Mouse (Mus musculus): ENCODE results near the gene Slc23a3. TPM values are rescaled to one million over a fixed set of nuclear protein-coding genes. Genes with fewer than 3 reads are reported as not detected.

Gene Slc23a3
- 1 to 10 TPM in 2 of 4 experiments, under 1 TPM in 2; 0.59 to 1.7 (median 1.2) TPM for total RNA-seq (2022)

- no peak for DNase-seq (ENCODE audit: low spot score in 2 of 2)
Measured at GRCm38 (mm10) chr1:75133421-75134207, at the start of gene Slc23a3. TSS of gene Slc23a3 (minus strand) at chr1:75133890.

GRCm38 (mm10) chr1:75182160-75182559 is 48.5 kb upstream of the Slc23a3 start:
- no peak for DNase-seq (ENCODE audit: low spot score in 2 of 2)

GRCm38 (mm10) chr1:75181377-75181870 is 47.7 kb upstream of the Slc23a3 start:
- no peak for DNase-seq (ENCODE audit: low spot score in 2 of 2)

GRCm38 (mm10) chr1:75180741-75181140 is 47.1 kb upstream of the Slc23a3 start:
- no peak for DNase-seq (ENCODE audit: low spot score in 2 of 2)

GRCm38 (mm10) chr1:75180105-75180590 is 46.5 kb upstream of the Slc23a3 start, which contains the start of gene Abcb6:
TSS of gene Abcb6 (minus strand) at chr1:75180392.
- peak; percentile 76 to 94 for DNase-seq (ENCODE audit: low spot score in 2 of 2)

- DNase-seq (ENCODE audit: low spot score in 2 of 2), result peak in 1 of 2 experiments; percentile 45
Measured at GRCm38 (mm10) chr1:75179334-75180104, 45.8 kb upstream of the Slc23a3 start.

GRCm38 (mm10) chr1:75168472-75169464 is 35.1 kb upstream of the Slc23a3 start, which contains the start of gene Zfand2b:
TSS of gene Zfand2b (plus strand) at chr1:75168646.
- peak; percentile 85 to 93 for DNase-seq (ENCODE audit: low spot score in 2 of 2)

GRCm38 (mm10) chr1:75168093-75168471 is 34.4 kb upstream of the Slc23a3 start:
- DNase-seq (ENCODE audit: low spot score in 2 of 2), result no peak

- no peak for DNase-seq (ENCODE audit: low spot score in 2 of 2)
Measured at GRCm38 (mm10) chr1:75160256-75160617, 26.5 kb upstream of the Slc23a3 start.

GRCm38 (mm10) chr1:75159540-75160255 is 26.0 kb upstream of the Slc23a3 start:
- no peak for DNase-seq (ENCODE audit: low spot score in 2 of 2)

GRCm38 (mm10) chr1:75158990-75159389 is 25.3 kb upstream of the Slc23a3 start:
- DNase-seq (ENCODE audit: low spot score in 2 of 2), result no peak

- no peak for DNase-seq (ENCODE audit: low spot score in 2 of 2)
Measured at GRCm38 (mm10) chr1:75155837-75156236, 22.1 kb upstream of the Slc23a3 start.

- DNase-seq (ENCODE audit: low spot score in 2 of 2), result no peak
Measured at GRCm38 (mm10) chr1:75148727-75149126, 15.0 kb upstream of the Slc23a3 start.

GRCm38 (mm10) chr1:75147411-75148135 is 13.9 kb upstream of the Slc23a3 start:
- no peak for DNase-seq (ENCODE audit: low spot score in 2 of 2)

GRCm38 (mm10) chr1:75145589-75145988 is 11.9 kb upstream of the Slc23a3 start:
- no peak for DNase-seq (ENCODE audit: low spot score in 2 of 2)

GRCm38 (mm10) chr1:75142301-75143261 is 8.9 kb upstream of the Slc23a3 start, which contains the start of the genes Cnppd1 and Retreg2:
TSS of gene Cnppd1 (minus strand) at chr1:75142711.
TSS of gene Retreg2 (plus strand) at chr1:75142778.
- DNase-seq (ENCODE audit: low spot score in 2 of 2), result peak; percentile 96 to 97

- peak in 1 of 2 experiments; percentile 53 for DNase-seq (ENCODE audit: low spot score in 2 of 2)
Measured at GRCm38 (mm10) chr1:75141486-75142190, 7.9 kb upstream of the Slc23a3 start.
